Mouse (Mus musculus): Measurements from ENCODE around the gene Prr19. TPM values are rescaled to one million over a fixed set of nuclear protein-coding genes. Genes with fewer than 3 reads are reported as not detected.

Prr19 gene
- total RNA-seq, 2 experiments from 2014 or later = 0.27 TPM; not detected in 1

DNA sequence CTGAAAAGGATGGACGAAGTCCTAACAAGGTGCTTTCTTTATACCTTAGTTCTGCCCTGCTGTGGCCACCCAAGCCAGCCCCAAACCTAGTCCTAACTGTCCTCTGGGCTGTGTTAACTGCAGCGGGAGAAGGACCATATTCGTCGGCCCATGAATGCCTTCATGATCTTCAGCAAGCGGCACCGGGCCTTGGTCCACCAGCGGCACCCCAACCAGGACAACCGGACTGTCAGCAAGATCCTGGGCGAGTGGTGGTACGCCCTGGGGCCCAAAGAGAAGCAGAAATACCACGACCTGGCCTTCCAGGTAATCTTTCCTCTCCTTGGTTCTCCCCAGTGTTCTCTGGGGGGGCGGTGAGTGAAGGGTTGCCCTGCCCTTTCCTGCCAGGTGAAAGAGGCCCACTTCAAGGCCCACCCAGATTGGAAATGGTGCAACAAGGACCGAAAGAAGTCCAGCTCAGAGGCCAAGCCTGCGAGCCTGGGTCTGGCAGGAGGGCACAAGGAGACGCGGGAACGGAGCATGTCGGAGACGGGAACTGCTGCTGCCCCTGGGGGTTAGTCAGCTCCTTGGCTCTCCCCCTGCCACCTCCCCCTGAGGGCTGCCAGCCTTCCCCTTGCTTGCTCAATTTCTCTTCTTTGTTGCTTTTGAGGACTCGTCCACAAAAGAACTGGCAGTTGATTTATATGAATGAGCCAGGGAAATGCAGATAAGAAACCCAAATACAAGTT is 15.5 kb upstream of the Prr19 start:
- no peak overlapping the region for H3K27ac ChIP-seq
- no peak for TF ChIP-seq CTCF (IDR thresholded peaks at IDR 0.05)
- no peak overlapping the region for H3K4me3 ChIP-seq
- no peak for DNase-seq (ENCODE audit: extremely low spot score in 1 of 2, low spot score in 2 of 2)
- intact Hi-C loops (cut with DNase I) = no loop called here

DNA sequence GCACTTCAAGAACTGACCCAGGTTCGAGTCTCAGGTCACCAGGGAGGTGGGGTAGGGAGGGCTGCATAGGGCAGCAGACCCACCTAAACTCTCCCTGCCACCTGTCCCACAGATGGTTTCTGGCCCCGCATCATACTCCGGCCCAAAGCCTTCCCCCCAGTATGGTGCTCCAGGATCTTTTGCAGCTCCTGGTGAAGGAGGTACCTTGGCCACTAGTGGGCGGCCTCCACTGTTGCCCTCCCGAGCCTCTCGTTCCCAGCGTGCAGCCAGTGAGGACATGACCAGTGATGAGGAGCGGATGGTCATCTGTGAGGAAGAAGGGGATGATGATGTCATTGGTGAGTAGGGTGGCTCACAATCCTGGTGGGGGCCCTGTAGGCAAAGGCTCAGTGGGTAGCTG is 14.2 kb upstream of the Prr19 start:
- TF ChIP-seq CTCF (IDR thresholded peaks at IDR 0.05) = no peak; the same call in none of the 2 replicates
- no peak overlapping the region for H3K4me3 ChIP-seq
- no peak for DNase-seq (ENCODE audit: extremely low spot score in 1 of 2, low spot score in 2 of 2)
- intact Hi-C loops (cut with DNase I) = no loop called here
- H3K27ac ChIP-seq = no peak overlapping the region

DNA sequence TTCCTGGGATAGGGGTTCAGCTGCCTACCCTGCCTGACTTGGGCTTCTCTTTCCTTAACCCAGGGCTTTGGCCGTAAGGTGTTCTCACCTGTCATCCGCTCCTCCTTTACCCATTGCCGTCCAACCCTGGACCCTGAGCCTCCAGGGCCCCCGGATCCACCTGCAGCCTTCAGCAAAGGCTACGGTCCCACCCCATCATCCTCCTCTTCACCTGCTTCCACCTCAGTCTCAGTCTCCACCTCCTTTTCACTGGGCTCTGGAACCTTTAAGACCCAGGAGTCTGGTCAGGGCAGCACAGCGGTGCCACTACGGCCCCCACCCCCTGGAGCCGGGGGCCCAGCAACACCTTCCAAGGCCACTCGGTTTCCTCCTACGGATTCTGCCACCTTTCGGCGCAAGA is 13.2 kb upstream of the Prr19 start:
- no peak for TF ChIP-seq CTCF (IDR thresholded peaks at IDR 0.05)
- intact Hi-C loops (cut with DNase I) = no loop called here
- H3K27ac ChIP-seq = no peak overlapping the region
- H3K4me3 ChIP-seq = no peak overlapping the region
- DNase-seq (ENCODE audit: extremely low spot score in 1 of 2, low spot score in 2 of 2) = no peak

DNA sequence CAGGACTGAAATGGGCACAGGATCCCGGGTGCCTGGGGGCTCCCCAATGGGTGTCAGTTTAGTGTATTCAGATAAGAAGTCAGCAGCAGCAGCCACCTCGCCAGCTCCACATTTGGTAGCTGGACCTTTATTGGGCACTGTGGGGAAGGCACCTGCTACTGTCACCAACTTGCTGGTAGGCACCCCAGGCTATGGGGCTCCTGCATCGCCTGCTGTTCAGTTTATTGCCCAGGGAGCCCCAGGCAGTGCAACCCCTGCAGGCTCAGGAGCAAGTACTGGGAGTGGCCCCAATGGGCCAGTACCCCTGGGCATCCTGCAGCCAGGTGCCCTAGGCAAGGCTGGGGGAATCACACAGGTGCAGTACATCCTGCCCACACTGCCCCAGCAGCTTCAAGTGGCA is 12.5 kb upstream of the Prr19 start:
- intact Hi-C loops (cut with DNase I) = no loop called here
- H3K27ac ChIP-seq = no peak overlapping the region
- TF ChIP-seq CTCF (IDR thresholded peaks at IDR 0.05) = no peak
- no peak for DNase-seq (ENCODE audit: extremely low spot score in 1 of 2, low spot score in 2 of 2)
- H3K4me3 ChIP-seq = no peak overlapping the region

DNA sequence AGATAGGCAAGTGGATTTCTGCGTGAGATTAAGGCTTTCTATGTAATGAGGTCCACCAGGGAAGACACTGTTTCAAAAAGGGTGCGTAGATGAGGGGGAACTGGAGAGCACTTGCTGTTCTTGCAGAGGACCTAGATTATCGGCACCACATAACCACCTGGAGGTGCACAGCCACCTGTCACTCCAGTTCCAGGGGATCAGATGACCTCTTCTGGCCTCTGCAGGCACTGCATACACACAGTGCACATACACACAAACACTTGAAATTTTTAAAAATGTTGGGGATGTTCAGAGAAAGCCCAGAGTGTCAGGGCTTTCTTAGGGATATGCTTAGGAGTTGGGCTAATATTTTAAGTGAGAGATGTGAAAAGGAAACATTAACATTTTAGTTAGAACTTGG is 11.3 kb upstream of the Prr19 start:
- intact Hi-C loops (cut with DNase I) = no loop called here
- TF ChIP-seq CTCF (IDR thresholded peaks at IDR 0.05) = no peak; the same call in 1 of the 2 replicates
- H3K27ac ChIP-seq = no peak overlapping the region
- no peak overlapping the region for H3K4me3 ChIP-seq
- no peak for DNase-seq (ENCODE audit: extremely low spot score in 1 of 2, low spot score in 2 of 2)

DNA sequence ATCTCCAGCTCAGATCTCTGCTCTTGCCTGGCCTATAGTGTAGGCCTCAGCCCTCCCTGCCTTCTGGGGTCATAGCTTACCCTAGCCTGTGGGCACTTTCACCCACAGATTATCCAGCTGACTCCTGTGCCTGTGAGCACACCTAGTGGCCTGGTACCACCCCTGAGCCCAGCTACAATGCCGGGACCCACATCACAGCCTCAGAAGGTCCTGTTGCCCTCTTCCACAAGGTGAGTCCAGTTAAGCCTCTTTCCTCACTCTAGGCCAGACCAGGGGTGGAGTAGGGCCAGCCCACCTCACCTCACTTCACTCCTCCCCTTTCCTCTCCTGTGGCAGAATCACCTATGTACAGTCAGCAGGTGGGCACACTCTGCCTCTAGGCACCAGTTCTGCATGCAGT is 10.7 kb upstream of the Prr19 start:
- Histone ChIP-seq H3K27ac (no peak overlapping the region), H3K4me3 (no peak overlapping the region)
- no peak for TF ChIP-seq CTCF (IDR thresholded peaks at IDR 0.05)
- intact Hi-C loops (cut with DNase I) = no loop called here
- no peak for DNase-seq (ENCODE audit: extremely low spot score in 1 of 2, low spot score in 2 of 2)

DNA sequence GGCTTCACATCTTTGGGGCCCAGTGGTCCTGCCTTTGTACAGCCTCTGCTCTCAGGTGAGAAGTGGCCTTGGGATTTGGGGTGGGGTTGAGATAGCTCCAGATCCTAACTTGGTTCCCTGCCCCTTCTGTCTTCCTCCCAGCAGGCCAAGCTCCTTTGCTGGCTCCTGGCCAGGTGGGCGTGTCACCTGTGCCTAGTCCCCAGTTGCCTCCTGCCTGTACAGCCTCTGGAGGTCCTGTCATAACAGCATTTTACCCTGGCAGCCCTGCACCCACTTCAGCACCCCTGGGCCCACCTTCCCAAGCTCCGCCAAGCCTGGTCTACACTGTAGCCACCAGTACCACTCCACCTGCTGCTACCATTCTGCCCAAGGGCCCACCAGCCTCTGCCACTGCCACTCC is 10.3 kb upstream of the Prr19 start:
- Histone ChIP-seq H3K4me3 (no peak overlapping the region), H3K27ac (no peak overlapping the region)
- no peak for TF ChIP-seq CTCF (IDR thresholded peaks at IDR 0.05)
- DNase-seq (ENCODE audit: extremely low spot score in 1 of 2, low spot score in 2 of 2) = no peak
- intact Hi-C loops (cut with DNase I) = no loop called here

DNA sequence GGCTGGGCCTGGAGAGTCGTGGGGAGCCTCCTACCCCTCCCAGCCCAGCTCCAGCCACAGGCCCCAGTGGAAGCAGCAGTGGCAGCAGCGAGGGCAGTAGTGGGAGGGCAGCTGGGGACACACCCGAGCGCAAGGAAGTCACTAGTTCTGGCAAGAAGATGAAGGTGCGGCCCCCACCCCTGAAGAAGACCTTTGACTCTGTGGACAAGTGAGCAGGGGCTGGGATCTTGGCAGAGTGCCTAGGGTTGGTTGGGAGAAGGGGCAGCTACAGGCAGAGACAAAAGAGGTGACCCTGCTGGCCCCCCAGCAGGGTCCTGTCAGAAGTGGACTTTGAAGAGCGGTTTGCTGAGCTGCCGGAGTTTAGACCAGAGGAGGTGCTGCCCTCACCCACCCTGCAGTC is 9.1 kb upstream of the Prr19 start:
- intact Hi-C loops (cut with DNase I) = no loop called here
- DNase-seq (ENCODE audit: extremely low spot score in 1 of 2, low spot score in 2 of 2) = no peak
- Histone ChIP-seq H3K27ac (no peak overlapping the region), H3K4me3 (no peak overlapping the region)
- TF ChIP-seq CTCF (IDR thresholded peaks at IDR 0.05) = no peak

DNA sequence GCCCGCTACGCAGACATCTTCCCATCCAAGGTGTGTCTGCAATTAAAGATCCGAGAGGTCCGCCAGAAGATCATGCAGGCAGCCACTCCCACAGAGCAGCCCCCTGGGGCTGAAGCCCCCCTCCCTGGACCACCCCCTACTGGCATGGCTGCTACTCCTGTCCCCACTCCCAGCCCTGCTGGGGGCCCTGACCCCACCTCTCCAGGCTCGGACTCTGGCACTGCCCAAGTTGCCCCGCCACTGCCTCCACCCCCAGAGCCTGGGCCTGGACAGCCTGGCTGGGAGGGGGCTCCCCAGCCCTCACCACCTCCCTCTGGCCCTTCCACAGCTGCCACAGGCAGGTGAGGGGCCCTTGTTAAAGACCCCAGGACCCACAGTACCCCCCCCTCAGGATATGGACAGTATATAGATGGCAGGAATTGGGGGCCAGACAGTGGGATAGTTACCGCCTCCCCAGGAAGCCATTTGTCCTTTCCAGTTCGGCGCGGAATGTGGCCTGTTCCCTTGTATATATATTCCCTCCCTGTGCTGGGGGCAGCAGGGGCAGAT is 7.9 kb upstream of the Prr19 start:
- DNase-seq (ENCODE audit: extremely low spot score in 1 of 2, low spot score in 2 of 2) = no peak
- intact Hi-C loops (cut with DNase I) = no loop called here
- Histone ChIP-seq H3K4me3 (no peak overlapping the region), H3K27ac (no peak overlapping the region)
- TF ChIP-seq CTCF (IDR thresholded peaks at IDR 0.05) = no peak

DNA sequence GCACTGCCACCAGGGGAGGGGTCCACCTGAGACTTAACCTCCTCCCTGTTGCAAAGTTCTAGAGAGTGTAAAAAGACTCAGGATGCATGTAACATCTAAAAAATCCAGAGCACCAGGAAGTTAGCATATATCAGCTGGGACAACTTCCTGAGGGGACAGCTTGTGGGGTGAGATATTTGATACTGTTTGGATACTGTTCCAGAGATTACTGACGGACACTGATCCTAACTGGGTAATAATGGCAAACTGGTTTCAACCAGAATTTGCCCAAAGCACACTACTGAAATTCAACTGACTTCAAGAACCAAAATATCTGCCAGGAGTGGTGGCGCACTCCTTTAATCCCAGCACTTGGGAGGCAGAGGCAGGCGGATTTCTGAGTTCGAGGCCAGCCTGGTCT is 6.7 kb upstream of the Prr19 start:
- DNase-seq (ENCODE audit: extremely low spot score in 1 of 2, low spot score in 2 of 2) = no peak
- intact Hi-C loops (cut with DNase I) = no loop called here
- no peak for TF ChIP-seq CTCF (IDR thresholded peaks at IDR 0.05)
- Histone ChIP-seq H3K4me3 (no peak overlapping the region), H3K27ac (no peak overlapping the region)

DNA sequence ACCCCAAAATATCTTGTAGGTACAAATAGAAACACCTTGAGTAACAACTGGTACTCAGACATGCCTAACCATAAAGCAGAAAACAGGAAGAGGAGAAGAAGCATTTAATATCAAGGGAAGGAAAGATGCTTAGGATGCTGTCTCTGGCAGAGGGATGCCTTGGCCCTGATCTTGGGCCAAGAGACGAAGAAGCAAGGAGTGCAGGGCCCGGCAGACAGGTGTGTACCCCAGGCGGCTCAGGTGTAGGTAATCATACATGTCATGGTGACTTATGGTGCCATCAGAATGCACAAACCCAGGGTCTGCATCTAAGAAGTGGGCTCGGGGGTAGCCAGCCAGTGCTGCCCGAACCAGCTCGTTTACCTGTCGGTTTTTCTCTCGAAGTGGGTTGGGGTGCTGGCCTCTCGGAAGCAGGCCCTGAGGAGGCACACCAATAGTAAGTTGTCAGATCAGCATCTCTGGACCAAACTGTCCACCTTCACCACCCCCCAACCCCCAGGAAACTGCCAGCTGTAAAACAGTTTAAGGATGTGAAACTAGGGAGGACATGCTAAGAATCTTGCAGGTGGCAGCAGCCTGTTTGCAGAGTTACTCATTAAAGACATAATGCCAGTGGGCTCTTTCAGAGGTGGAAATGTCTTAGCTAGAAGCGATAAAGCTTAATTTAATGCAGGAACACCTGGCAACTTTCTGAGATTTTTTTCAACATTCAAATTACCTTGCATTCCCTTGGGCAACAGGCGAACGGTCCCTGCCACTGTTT is 6.1 kb upstream of the Prr19 start:
- DNase-seq (ENCODE audit: extremely low spot score in 1 of 2, low spot score in 2 of 2) = no peak
- intact Hi-C loops (cut with DNase I) = no loop called here
- H3K4me3 ChIP-seq = no peak overlapping the region
- H3K27ac ChIP-seq = no peak overlapping the region
- no peak for TF ChIP-seq CTCF (IDR thresholded peaks at IDR 0.05)

DNA sequence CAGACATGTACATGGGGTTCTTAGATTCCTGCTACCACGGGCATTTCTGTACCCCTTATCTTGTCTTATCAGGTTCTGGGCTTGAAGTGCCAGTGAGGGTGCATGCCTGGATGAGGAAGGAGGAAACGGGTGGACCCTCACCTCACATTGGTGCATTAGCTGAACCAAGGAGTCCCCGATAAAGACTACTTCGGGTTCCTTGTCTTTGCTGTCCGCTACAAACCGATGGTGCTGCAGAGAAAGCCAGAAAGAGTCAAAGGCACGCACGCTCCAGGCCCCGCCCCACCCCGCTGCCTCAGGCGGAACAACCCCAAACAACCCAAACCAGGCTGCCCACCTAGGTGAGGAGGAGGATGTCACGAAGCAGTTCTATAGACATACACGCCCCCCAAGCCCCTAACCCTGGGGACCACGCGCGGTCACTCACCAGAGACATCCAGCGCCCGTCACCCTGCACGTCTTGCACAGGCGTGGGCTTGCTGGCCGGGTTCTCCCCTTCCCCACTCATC is 4.2 kb upstream of the Prr19 start:
- H3K4me3 ChIP-seq = peak overlapping the region; percentile 66
- intact Hi-C loops (cut with DNase I) = loop anchor here (1.0 kb wide), 1 partner anchor 15 kb away; no protein-coding TSS in a partner anchor
- no peak for TF ChIP-seq CTCF (IDR thresholded peaks at IDR 0.05)
- H3K27ac ChIP-seq = peak overlapping the region; percentile 76
- DNase-seq (ENCODE audit: extremely low spot score in 1 of 2, low spot score in 2 of 2) = no peak
